Mouse (Mus musculus): ENCODE measurements around the gene Snrpc.
A peak's percentile ranks its signal among the peaks of the same experiment; 100 is the strongest.
"Not testable (repeated sequence)": the region's sequence is repeated elsewhere in the genome, so short reads cannot be mapped to it uniquely, and the experiment has no call there.

Snrpc gene

DNA sequence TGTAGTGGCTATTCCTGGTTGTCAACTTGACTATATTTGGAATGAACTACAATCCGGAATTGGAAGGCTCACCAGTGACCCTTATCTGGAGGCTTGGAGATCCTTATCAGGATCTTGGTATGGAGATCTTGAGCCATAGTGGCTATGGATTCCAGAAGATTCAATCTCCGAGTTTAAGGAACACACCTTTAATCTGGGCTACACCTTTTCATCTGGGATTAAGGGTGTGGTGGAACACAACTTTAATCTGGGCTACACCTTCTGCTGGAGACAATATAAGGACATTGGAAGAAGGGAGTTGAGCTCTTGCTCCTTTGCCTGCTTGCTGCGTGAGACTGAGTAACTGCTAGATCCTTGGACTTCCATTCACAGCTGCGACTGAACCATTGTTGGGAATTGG, at the start of gene Snrpc:
Gene Snrpc, plus strand, starts transcription at position 301 of the 400 bp plus-strand sequence.
- not testable (repeated sequence) for DNase-seq

DNA sequence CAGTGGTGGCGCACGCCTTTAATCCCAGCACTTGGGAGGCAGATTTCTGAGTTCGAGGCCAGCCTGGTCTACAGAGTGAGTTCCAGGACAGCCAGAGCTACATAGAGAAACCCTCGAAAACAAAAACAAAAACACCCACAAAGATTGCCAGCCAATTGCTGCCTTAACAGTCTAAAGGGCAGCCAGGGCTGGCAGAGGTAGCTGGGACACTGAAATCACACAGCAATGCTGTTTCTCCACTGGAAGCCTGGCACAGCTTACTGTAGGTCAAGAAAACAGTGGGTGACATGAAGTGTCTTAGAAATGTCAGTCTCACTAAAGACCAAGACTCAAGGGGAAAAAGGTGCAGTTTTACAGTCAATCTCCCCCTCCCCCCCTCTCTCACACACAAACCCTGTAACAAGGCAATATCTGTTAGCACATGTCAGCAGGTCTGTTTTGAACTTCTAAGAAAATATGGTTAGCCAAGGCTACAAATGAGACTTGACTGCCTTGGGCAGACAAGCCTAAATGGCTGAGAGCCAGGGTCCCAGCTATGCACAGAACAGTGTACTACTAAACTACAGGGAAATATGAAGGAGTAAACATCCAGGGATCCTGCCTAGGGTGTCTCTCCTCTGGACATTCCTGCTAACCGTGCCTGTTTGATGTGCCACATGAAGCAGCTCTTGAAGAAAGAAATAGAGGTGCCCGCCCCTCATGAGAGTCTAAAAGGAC, 49.3 kb upstream of the Snrpc start:
- no peak for DNase-seq

DNA sequence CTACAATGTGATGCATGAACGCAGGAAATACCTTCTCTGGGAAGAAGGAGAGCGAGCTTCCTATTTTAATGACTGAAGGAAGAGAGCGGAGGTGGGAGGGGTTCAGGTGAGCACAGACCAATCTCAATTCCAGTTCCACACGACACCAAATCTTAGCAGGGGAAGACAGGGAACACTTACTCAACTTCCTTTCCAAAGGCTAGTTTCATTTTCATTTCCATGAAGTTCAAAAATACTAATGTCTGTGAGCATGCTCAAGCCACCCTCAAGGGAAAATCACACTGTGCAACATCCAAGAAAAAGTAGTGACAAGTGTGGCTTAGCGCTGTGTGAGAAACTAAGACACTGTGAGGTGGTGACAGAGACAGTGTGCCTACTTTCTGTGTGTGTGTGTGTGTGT, 47.9 kb upstream of the Snrpc start:
- DNase-seq: no peak

DNA sequence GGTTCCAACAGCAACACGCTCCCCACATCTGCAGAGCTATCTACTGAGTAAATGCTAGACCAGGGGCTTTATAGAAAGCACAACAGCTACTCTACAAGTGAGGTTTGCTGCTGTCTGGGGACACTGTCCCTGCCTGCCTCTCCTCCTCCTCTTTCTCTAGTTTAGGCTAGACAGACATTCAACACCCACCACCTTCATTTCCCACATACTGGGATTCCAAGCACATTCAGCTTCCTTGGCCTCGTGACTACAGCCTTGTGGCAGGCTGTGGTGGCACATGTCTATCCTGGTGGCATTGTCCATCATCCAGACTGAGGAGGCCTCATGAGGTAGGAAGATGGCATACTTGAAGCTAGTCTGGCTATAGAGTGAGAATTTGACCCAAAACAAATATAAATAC, 47.0 kb upstream of the Snrpc start:
- DNase-seq: no peak

DNA sequence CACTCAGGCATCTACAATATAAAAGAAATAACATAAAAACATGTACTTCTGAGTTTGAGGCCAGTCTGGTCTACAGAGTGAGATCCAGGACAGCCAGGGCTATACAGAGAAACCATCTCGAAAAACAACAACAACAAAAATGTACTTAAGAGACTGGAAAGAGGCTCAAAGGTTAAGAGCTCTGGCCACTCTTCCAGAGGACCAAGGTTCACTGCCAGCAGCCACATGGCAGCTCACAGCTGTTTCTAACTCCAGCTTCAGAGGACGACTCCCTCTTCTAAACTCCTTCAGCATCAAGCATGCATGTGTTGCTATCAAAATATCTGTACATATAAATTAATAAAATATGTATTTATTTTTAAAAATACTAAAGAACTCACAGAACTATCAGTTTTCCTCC, 46.4 kb upstream of the Snrpc start:
- DNase-seq: no peak

DNA sequence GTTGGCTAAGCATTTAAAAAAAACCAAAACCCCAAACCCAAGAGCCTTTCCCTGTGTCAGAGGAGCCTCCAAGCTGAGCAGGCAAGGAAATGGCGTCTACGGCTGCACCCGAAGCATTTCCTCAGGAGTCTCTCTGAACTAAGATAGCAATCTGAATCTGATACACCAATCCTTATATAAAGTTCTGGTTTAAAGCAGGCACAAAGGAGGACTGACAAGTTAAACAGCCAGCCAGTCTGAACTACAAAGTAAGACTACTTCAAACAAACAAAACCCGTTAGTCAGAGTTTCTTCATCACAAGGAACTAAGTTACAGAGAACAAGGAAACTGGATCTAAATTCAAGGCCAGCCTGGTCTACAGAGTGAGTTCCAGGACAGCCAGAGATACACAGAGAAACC, 45.4 kb upstream of the Snrpc start:
- no peak for DNase-seq

DNA sequence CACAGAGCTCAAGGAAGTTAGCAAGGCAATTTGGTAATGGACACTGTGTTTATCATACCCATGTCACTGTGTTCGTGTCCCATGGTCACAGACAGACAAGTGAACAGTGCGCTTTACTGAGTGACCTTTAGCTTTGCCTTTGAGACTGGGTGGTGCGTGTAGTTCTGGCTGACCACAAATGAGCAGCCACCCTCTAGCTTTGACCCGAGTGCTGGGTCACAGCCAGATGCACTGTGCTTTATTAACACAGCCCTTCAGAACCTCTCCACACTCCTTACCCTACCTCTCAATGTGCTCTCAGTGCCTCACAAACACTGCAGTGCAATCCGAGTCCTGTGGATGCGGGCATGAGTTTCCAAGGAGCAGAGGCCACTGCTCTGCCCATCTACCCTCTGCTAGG, 44.8 kb upstream of the Snrpc start:
- DNase-seq: peak; percentile 95

DNA sequence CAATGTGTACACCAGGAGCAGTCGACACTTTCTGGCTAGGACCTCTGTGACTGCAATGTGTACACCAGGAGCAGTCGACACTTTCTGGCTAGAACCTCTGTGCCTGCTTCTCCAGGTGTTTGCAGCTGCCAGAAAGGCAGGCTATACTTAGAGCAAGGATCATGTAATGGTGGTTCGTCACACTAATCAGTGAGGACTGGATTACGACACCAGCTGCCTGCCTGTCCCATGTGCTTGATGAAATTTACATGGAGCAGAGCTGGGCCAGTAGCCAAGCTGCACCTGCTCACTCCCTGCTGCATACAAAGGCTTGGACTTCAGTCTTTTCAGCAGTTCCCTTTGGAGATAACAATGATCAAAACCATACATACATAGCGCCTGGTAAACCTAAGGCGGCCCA, 41.2 kb upstream of the Snrpc start:
- peak; percentile 98 for DNase-seq

DNA sequence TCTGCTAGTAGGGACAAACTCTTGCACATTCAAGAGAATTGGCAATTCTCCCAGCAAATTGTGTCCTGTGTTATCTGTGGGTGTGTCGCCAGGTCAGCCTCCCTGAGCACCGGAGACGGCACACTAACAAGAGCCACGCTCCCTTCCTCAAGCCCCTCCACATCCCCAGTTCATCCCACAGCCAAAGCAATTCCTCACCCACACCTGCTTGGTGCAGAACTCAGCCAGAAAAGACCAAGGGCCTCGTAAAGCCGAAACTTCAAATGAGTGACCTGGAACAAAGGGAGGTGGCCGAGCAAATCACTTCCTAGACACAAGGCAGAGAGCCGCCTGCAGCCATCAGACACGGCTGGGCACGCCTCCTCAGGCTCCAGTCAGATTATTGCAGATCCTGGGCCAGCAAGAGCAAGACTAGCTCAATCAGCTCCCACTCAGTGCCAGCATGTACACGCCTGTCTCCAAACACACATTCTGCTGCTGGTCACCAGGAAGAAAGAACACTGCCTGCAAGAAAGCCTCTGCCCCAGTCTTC, 40.5 kb upstream of the Snrpc start:
- DNase-seq: peak; percentile 96

DNA sequence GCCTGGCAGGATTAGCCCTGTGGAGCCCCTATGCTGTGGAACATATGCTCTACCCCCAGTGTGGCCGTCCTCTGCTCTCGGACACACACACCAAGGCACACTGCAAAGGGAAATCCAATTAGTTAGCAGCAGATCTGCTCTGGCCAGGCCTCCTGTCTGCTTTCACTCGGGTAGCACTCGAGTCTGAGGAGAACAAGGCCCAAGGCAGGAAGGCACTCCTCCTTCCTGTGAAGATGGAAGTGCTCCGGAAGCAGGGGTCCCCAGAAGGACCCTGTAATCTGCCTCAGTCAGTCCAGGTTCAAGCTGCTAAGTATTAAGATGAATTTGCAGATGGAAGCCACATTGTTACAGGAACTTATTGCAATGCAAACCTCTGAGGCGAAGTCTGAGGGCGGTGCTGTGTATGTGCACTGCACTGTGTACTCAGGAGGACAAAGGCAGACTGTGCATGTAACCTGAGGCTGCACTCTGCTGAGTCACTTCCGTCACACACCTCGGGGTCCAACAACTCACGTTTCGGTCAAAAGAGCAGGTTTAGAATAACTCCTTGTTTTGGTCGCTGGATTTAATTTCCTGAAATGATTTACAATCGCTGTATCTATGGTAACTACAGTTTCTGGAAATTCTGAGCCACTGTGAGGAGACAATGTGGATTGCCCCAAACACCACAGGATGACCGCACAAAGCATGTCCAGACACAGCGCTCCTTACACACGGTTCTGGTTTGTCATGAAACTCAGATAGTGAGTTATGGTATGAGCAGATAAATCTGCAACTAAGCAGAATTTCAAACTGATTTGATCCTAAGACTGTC, 38.0 kb upstream of the Snrpc start:
- DNase-seq: no peak

DNA sequence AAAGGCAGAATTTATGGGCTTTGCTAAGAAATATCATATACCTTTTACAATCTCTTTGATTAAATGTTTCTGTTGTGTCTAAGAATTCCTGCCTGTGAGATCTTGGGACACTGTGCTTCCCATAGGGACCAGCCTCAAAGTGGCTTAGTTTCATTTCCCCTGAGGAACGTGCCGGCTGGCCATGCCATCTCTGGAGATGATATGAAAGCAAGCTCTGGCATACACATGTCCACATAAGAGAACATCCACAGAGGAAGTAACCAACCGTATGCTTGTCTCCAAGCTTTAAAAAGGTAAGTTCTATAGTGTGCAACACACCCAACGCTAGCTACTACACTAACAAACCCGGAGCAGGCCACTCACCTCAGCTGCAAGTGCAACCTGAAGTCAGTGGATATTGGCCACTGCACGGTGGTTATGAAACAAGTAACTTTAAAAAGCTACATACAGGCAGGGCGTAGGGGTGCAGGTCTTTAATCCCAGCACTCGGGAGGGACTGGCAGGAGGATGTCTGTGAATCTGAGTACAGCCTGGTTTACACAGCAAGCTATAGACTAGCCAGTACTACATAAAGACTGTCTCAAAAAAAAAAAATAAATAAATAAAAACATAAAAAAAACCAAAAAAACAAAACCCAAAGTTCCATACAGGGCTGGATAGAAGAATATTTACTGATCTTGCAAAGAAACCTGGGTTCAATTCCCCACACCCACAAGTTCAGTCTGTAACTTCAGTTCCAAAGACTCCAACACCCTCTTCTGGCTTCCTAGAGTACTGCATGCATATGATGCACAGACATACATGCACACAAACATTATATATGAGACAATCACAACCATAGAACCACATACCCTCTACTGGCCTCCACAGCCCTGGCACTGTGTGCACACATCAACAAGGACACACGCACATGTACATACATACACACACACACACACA, 37.0 kb upstream of the Snrpc start:
- DNase-seq: no peak

DNA sequence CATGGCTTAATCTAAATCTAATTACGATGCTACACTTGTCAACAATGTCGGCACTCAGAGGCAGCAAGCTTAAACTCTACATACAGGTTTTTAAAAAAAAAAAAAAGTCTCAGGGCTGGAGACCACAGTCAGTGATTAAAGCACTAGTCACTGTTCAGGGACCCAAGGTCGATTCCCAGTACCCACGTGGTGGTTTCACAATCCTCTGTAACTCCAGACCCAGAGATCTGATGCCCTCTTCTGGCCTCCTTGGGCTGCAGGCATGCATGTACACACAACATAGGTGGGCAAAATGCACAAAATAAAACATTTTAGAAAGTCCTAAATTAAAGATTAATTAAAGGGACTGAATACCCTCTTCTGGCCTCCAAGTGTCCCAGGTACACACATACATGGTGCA, 34.2 kb upstream of the Snrpc start:
- DNase-seq: no peak

DNA sequence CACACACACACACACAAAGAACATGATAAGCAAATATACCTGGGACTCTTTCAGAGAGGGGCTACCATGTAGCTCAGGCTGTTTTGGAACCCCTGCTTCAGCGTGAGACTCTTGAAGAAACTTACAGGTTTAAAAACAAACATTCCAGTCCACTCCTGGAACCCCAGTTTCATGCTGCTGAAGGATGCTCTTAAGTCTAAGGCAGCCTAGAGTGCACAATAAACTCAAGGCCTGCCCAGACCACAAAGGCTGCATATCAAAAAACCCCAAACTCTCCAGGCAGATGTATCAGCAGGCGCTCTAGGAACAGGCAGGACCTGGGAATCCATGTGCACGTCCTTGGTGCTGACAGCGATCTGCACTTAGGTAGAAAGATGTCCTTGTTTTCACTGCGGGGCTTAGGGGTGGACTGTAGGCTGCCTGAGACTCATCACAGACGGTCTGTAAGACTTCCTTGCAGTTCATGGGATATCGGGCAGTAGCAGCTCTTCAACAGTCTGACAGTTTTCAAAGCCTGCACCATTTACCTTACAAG, 33.7 kb upstream of the Snrpc start:
- no peak for DNase-seq

DNA sequence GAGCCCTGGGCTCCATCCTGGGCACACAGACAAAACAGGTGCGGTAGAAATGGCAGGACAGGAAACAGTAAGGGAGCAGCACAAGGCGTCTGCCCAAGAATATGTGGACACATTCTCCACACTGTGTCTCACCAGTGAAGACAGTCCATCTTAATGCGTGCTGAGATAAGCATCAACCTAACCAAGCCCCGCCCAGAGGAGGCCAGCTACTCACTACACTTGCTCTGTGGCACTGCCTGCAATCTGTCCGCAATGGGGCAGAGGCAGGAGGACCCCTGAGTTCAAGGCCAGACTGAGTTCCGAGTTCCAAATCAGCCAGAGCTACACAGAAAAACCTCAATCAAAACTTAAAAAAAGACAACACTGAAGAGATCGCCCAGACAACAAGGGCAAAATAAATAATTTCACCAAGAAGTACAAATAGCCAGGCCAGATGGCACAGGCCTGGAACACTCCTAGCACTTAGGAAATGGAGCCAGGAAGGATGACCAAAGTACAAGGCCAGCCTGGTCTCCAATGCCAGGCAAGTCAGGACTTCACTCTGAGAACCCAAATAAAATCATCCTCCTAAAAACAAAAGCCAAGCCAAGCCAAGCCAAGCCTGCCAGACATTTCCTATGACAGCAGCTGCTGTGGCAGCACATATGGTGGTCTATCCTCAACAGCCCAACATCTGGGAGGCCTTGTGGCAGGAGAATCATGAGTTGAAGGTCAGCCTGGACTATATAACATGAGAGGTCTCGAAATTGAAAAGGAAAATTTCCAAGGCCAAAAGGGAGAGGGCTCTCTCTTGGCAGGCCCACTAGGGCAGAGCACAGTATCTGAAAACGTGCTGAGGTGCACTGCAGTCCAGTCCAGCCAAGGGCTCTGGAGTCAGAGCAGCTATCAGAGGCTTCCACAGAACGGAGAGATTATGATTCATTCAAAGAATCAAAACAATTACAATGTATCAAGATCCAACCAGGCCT, 32.9 kb upstream of the Snrpc start:
- no peak for DNase-seq

DNA sequence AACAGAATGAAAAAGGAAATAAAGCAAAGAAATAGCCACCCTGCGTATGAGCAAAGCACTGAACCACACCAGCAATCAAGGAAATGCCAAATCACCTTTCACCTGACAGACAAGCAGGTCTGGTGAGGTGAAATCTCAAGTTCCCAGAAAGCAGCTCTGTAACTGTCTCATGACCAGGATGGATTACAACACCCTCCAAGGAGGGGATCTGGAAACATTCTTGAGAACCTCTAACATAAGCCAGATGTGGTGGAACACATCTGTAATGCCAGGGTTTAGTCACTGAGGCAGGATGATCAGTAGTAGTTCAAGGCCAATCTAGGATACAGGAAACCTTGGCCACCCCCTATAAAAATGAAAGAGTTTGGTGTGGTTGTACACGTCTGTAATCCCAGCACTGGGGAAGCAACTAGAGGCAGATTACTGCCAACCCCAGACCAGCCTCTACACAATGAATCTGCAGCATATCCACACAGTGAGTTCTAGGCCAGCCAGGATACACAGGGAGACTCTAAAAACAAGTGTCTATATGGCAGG, 30.3 kb upstream of the Snrpc start:
- no peak for DNase-seq

DNA sequence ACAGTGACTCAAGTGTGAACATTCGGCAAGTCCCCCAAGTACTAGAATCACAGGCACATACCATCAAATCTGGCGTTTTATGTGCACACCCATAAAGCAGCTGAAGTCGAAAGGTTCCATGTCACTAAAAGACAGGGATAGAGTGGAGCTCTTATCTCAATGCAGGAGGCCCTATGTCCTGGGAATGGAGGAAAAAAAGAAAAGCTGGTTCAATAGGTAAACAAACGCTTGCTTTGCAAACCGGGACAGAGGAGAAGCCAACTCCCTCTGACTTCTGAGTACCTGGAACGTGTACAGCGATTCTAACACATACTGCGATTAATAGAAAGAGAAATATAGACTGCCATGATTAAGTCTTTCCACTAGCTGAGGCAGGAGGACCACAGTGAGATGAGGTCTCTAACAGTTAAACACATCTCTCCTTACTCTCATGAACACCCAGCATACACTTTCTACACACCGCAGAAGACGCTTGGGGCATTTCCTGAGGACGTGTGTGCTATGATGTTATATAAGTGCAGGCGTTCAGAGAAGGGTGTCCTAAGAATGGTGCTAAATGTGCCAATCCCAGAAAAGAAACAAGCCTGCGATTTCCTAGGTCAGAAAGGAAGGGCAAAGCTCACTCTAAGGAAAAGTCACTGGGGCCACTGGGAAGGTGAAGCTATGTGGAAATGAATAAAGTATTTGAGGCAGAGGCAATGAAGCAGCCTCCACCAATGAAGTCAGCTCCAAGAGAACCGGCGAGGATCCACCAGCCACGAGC, 27.2 kb upstream of the Snrpc start:
- DNase-seq: no peak

DNA sequence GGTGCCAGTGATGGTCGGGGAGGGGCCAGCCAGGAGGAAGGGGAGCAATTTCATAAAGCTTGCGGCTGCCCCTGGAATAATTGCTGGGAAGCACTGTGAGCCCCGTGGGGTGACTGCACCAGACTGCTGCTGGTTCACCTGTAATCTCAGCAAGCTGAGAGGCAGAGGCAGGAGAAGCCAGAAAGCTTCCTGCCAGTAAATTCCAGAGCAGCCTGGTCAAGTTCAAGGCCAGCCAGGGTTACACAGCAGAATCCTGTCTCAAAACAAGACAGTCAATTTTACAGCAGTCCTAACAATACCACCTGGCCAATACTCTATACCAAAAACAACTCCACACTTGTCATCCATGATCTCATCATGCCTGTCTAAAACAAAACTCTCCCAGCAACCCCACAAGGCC, 26.0 kb upstream of the Snrpc start:
- no peak for DNase-seq

DNA sequence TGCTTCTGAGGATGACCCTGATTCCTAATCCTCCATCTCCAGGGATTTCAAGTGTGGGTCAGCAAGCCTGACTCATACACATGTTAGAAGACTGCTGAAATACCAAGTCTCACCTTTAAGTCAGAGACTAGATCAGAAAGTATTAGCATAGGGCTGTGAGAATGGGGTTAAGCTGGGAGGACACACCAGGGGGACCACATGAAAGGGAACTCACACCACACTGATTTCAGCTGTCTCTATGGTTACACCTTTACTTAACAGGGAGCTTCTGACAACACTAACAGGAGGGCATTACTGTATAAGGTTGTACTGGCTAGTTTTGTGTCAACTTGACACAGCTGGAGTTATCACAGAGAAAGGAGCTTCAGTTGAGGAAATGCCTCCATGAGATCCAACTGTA, 23.3 kb upstream of the Snrpc start:
- no peak for DNase-seq

DNA sequence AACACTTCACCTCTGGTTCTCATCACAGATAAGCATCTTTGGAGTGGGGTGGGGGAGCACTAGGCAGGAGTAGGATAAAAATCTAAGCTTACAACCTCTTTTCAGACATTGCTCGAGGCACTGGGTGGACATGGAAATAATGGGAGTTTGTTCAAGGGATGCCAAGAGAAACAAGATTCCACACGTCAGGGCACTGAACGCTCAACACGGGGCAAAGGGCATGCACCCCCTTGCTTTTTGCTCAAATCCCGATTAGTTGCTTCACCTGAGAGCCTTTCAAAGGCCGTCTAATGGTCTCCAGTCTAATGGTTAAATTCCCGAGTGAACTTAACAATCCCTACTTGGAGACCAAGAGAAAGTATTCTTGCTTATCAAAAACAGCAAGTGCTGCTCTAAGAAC, 18.9 kb upstream of the Snrpc start:
- no peak for DNase-seq

DNA sequence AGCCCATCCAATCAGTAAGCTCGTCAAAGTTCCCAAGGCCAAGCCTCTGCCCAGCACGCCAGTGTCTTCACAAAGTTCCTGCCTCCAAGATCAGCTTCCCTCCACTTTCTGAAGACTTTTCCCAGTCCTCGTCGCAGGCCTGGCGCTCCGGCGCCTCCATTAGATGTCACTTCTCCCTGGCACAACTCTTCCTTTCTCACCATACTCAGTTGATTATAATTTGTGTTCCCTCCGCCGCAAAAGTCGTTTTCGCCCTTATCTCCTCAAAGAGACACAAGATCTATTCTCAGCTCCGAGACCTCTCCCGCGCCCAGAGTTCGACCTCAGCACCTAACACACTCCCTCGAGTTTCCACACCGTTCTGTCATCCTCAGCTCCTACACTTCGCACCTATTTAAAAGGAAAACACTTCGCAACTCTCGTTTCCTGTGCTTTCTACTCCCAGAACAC, 18.4 kb upstream of the Snrpc start:
- DNase-seq: no peak

Measured in heart, adult 11 months (tissue).